Mouse (Mus musculus) naive thymus-derived CD4-positive, alpha-beta T cell, adult 2 months (primary cell): Measurements from ENCODE around the gene Lrriq3.
A peak's percentile ranks its signal among the peaks of the same experiment; 100 is the strongest.

ENCODE experiments used
- DNase-seq: peaks from one replicate; pipeline ENCODE4 v3.0.0-alpha.2; 2011; ENCODE audit warnings: low read depth

The Lrriq3 gene

DNA sequence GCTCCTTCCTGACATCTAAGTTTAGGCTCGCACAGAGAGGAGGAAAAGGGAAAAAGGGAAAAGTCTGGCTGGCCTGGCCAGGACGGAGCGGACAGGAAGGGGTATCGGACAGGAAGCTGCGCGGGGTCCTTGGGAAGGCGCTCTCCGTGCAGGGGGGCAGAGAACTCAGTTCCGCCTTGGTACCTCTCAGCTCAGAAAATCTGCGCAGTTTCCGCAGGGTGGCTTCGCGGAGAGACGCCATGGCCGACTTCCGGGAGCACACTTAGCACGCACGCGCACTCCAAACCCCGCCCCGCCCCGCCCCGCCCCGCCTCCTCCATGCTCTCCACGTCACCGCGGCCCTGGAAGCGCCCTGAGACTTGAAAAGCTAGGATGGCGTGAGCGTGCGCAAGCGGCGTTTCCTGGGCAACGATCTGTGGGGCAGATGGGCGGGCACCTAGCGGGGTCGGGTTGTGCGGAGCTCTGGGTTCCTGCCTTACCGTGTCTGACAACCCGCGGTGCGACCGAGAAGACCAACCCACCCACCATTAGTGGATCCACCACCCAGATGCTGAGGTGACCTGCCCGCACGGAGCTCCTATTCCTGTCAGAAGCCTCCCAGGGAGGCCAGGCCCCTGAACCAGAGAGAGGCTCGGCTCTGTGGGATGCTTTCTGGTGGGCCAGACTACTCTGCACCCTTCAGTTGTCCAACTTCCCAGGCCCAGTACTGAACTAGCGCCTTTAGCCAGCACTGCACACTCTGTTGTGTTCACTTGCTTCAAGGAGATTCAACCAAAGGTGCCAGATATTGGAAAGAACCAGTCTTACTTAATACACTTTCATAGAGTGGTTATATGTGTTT, at the start of gene Lrriq3, which contains the start of gene Fpgt:
Gene Lrriq3, plus strand, starts transcription at position 319 of the 841 bp plus-strand sequence.
Gene Fpgt, minus strand, starts transcription at position 288 of the 841 bp plus-strand sequence.
- DNase-seq = peak; percentile 93

DNA sequence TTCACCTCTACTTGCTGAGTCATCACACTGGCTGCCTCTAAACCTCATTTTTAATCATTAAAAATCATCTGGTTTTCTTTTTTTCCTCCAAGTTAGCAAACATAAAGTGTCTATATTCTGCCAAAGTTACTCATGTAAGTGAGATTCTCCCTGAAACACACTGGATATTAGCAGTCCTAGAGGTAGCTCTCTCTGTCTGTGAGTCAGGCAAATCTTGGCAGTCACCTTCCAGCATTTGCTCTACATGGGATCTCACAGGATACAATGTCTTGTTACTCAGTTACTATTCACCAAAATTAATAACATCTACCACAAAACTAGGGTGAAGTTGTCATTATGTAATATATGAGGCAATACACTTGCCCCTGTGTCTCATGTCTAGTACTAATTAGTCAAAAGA, 41.2 kb upstream of the Lrriq3 start:
- DNase-seq = no peak

DNA sequence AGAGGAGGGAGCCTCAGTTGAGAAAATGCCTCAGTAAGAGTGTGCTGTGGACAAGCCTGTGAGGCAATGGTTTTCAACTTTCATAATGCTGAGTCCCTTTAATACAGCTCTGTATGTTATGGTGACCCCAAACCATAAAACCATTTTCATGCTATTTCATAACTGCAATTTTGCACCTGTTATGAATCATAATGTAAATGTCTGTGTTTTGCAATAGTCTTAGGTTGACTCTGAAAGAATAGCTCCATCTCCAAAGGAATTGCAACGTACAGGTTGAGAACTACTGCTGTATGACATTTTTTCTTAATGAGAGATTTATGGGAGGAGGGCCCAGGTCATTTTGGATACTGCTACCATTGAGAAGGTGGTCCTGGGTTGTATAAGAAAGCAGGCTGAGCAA, 40.0 kb upstream of the Lrriq3 start:
- no peak for DNase-seq

DNA sequence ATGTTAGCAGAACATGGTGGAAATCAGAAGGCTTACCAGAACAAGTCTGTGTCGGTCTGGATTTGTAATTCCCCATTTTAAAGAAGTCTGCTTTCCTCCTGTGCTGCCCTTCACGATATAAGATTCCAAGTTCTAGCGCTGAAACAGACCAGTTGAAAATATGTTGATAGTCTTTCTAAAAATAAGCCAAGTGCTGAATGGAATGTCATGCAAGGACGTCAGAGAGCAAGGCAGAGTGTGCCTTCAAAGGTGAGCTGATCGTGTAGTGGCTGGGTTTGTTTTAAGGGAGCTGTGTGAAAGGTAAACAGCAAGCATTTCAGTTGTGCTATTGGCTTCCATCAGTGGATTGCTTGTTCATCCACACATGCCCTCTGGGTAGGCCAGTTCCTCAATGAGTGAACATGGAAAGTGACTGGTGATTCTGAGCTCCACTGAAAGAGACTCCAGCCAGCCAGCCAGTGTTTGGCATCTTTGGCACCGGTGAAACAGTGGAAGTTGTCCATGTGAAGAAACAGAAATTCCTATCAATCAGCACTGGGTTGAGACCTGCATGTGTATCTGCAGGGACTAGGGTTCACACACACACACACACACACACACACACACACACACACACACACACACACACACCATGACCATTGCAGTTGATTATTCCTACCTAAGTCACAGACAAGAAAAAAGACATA, 37.9 kb upstream of the Lrriq3 start, which contains the start of gene Tnni3k:
Gene Tnni3k, minus strand, starts transcription at position 177 of the 686 bp plus-strand sequence.
- no peak for DNase-seq

DNA sequence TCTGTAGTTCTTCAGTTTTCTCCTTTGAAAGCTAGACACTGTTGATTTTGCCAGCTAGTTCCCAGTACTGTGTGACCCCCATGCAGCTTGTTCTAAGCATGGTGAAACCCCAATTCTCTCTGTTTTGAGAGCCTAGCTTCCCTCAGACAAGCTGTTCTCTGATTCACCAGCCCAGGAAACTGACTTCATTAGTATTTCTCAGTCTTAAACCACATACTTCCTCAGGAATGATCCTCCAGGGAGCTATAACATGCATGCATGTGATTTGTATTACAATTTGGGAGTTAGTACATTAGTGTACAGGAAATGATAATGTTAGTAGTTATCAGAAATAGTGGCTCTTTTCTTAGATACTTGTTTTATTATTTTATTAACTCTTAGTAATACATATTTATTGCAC, 36.6 kb upstream of the Lrriq3 start:
- DNase-seq = no peak

DNA sequence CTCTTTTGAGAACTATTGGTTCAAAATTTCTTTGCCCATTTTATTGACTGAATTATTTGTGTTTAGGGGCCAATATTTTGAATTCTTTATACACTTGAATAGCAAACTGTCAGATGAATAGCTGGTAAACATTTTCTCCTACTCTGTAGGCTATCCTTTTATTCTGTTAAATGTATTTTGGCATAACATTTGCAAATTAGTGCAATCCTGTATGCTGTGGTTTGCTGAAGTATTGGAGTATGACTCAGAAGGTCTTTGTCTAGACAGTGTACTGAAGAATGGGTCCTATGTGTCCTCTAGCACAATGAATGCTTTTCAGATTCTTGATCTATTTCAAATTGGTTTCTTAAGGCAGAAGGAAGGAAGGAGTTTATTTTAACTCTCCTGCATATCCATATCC, 35.7 kb upstream of the Lrriq3 start:
- DNase-seq = no peak

DNA sequence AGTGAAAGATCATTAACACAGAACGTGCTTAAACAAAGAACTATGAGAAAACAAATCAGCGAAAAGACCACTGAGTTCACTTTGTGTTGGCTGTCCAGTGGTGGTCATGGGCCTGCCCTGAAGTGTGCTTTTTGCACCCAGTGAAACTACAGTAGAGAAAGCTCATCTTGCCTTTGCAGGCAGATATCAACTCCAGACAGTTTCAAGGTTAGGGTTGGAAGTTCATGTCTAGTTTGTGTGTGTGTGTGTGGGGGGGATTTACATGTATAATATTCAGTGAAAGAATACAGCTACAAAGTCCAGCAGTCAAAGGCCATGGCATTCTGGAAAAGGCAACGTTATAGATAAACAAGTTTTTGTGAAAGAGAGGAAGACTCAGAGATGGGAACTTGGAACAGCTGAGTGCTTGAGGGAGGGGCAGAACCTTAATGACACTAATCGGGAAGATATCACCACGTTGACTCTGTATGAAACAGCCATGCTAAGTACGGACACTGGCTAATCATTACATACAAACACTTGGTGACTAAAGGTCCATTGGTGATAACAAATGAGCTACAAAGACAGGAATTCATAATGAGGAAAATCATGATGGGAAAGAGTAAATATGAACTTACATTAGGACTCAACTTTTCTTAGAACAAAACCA, 34.3 kb upstream of the Lrriq3 start:
- no peak for DNase-seq

DNA sequence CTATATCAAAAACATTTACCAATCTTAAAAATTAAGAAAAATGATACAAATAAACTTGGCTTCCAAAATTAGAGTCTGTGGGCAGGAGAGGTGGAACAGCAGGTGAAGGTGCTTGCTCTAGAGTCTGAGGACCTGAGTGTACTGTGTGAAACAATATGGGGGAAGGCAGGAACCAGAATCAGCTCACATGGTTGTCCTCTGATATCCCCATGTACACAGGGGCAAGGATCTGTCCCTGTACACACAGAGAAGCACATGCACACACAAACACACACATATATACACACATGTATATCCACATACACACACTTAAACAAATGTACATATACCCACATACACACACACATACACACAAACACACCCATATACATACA, 33.8 kb upstream of the Lrriq3 start:
- no peak for DNase-seq

DNA sequence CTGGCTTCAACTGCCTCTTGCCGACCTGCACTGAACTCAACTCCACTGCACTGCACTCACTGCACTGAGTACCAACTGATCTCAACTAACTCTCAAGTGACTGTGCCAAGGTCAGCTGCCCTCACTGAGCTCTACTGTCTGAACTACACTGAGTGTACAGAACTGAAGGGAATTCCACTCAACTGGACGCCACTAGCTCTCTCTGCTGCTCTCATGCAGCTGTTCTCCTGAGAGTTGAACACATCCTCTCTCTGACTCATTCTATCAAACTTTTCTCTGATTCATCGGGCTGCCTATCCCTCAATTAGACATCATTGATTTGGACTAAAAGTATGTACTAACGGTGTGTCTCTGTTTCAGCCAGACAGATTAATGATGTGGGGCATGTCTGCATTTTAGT, 15.3 kb upstream of the Lrriq3 start:
- no peak for DNase-seq

DNA sequence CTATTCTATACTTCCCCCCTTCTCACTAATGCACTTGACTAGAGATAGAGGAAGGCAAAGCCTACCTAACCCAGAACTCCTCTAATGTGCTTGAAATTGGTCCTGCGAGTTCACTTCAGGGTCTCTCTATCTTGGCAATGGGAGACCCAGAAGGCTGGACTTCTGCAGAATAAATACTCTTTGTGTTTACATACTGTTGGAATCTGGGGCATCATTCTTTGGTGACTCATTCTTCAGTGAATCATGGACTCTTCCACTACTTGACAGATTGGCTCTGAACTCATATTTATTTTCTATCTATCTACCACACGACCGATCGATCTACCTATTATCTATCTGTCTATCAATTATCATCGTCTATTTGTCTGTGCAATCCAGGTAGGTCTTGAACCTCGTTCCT, 1.2 kb upstream of the Lrriq3 start:
- peak; percentile 16 for DNase-seq

DNA sequence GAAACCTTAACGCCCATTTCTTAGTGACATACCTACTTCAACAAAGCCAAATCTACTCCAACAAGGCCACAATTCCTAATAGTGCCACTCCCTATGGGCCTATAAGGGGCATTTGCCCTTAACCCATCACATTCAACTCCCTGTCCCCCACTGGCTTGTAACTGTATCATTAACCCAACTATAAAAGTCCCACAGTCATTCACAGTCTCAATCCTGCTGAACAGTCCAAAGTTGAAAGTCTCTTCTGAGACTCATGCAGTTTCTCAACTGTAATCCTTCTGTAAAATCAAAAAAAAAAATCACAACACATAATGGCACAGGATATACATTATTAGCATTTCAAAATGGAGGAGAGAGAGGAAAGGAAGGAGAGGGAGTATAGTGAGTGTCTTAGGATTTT, 6.0 kb downstream of the Lrriq3 start:
- no peak for DNase-seq

DNA sequence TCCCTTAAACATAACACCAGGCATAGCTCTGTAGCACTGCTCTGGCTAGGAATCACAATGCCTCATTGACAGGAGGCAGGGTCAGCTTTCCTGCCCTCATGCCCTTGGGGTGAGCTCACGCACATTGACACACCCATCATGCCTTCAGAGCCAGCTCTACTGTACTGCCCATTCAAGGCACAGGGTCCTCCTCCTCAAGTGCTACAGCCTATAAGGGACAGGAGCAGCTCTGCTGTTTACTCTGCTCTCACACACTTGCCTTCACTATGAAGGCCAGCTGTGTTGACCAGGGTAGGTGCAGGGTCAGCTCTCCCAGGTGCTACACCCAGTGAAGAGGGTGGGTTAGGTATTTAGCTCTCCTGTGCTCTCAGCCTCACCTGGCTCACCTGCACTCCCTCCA, 12.7 kb downstream of the Lrriq3 start:
- no peak for DNase-seq

DNA sequence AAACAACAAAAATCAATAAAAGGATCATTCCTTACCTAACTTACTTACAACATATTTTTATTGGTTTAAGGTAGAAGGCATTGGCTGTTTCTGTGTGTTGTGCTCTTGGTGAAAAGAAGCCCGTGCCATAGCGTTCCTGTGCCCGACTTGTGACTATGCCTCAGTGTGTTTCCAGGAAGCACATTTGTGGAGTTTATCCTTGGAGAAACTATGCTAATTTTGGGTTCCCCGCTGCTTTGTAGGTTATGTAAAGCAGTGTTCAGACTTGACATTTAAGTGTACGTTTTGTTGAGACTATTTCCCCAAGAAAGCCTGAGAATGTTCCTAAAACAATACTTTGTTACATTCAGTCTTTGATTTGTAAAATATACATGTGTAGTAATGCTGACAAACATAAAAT, 44.5 kb downstream of the Lrriq3 start:
- DNase-seq = no peak

DNA sequence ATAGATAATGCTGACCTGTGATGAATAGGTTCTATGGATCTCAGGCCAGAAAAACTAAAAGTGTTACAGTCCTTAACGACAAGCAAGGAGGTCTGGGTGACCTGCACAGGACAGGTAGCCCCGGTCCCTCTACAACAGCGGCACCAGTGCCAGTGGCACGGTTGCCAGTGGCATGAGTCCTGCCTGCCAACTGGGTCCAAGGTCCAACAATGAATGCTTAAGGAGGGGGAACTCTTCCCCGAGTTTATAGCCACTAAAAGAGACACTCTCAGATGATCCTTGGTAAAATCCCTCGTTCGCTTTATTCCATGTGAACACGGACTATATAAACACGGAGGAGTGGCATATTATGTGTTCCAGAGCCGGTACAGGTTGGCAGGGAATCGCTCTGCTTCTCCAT, 47.8 kb downstream of the Lrriq3 start:
- DNase-seq = no peak

DNA sequence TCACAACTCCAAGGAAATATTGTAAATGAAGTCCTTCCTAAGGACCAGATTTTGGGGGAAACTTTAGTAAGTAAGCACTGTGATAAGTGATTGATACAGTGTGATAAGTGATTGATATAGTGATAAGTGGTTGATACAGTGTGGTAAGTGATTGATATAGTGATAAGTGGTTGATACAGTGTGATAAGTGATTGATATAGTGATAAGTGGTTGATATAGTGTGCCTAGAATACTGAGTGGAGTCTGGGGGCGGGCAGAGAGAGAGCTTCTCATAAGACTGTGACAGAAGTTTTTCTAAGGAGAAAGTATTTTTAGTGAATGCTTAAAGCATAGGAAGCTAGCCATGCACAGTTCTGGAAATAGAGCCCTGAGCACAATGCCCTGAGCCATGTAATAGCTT, 51.1 kb downstream of the Lrriq3 start:
- DNase-seq = no peak

DNA sequence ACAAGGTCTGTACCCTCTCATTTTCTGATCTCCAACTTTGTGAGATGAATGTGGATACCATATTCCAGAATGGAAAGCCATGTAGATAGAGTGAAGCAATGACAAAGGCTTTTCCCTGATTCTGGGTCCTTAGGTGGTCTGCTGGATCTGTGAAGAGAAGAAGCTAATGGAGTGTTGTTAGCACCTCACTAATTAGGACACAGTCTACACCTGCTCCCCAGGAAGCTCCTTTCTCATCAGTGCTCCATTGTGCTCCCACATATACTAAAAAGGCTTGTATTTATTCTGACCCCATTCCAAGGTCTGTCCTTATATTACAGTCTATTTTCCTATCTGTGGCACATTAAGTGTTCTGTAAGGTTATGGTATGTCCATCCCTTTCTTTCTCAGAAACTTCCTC, 68.6 kb downstream of the Lrriq3 start:
- no peak for DNase-seq

DNA sequence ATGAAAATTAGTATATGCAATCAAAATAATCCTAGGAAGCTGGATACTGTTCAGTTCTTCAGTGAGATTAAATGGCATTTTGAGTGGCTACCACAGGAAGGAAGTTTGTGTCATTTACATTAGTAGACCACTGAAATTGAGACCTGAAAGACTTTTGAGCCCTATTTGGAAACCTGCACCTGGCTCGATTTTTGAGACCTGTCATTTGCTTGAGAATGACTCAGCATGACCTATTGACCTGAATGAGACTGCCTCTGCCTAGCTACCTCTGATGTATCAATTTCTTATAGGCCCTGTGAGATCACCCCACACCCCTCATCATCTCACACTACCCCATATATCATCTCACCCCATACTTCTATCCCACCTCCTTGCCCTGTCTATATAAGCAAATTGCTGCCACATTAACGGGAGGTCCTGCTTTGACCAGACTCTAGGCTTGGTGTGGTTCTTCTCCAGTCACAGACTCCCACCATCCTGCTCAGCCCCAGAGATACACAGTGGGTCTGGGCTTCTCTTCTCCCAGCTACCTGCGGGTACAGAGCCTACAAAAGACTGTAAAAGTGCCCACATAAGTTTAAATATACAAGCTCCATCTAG, 87.2 kb downstream of the Lrriq3 start:
- DNase-seq = no peak

DNA sequence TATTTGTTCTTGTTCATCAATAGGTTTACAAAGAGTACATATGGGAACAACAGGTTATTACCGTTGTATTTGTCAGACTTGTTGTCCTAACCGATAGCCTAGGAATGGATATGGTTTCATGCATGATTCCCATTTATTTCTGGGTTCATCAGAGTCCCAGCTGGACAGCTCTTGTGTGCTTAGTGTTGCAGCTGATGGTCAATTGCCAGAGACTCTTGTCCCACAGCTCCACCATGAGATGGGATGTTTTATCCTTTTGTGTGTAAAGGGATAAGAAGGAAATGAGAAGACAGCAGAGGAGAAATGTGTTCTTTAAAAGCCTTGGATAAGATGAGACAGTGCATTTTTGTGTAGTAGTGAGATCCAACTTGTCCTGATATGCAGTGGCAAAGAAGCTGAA, 93.2 kb downstream of the Lrriq3 start:
- DNase-seq = no peak

DNA sequence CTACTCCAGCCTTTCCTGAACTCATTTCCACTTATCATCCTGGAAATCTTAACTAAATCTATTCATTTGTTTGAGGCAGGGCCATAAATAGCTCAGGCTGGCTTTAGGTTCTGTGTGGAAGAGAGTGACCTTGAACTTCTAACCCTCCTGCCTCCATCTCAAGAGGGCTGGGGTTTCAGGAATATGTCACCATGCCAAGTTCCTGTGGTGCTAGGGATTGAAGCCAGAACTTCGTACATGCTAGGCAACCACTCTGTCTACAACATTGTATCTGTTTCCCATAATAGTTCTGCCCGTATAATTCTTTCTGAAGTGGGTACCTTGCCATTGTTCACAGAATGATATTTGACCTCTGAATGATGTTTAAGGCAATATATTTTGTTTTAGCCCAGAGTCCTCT, 95.6 kb downstream of the Lrriq3 start:
- DNase-seq = no peak

DNA sequence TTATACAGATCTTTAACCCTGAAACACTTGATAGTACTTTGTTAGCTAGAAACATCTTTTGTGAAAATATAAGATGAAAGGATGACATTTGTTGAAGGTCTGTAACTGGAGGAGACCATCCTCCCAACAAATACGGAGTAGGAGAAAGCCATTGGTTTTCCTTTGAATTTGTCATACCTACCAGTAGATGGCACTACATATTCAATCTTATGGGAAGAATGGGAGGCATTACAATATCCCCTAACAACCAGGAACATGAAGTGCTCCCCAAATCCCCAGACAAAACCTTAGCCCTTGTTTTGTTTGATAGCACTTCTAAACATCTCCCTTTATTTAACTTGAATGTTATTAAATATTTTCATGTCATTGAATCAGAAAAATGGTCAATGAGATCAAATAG, 141.7 kb downstream of the Lrriq3 start:
- no peak for DNase-seq

DNA sequence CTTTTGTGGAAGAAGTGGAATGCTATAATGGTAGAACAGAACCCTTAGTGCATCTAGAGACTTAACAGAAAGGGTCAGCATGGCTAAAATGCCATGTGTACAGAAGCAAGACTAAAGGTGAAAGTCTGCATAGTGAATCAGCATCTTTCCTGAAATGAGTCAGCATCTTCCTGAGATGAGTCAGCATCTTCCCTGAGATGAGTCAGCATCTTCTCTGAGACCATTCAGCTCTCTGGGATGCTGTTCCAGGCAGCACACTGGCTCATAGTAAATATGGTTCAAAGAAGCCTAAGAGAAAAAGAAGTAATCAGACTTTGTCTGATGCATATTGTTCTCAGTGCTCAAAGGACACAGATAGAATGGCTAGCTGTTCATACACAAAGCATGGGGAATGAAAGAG, 142.3 kb downstream of the Lrriq3 start:
- DNase-seq = no peak
